Mouse (Mus musculus) brain, embryonic 18.5 days (tissue): ENCODE results near the gene Svep1.

Experiments
- DNase-seq: peaks from one replicate; pipeline ENCODE4 v3.0.0-alpha.2; 2012; ENCODE audit warnings: low read depth, low spot score

Svep1 gene

DNA sequence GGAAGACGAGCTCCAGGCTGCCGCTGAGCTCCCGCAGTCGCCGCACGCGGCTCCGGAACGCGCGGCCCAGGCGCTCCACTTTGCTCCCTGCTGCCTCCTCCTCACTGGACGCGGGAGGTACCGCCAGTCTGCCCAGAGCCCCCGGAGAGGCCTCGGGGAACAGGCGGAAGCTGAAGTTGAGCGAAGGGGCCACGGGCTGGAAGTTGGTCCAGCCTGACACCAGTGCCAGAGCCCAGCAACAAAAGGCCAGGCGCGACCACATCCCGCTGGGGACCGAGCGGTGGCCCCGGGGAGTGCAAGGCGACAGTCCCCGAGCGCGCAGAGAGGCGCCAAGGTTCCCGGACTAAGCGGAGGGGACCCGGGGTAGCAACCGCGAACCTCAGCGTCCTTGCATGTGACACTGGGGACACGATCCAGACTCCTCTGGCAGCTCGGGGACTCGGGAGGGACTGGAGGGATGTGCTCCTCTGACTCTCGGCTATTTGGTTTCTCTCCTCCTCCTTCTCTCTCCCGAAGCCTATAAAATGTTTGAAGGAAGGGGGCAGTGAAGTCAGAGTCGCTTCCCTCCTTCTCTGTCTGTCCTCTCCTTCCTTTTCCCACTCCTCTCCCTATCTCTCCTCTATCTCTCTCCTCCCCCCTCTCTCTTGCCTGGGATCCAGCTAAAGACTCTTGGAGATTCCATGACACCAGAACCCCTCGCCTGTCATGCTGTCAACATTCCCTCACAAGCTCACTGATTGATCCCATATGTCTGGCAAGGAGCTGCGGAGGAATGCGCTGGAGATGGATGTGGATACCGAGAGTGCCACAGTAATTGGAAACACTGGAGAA lies at the start of gene Svep1:
TSS of gene Svep1 (minus strand) at position 745 of the 831 bp plus-strand sequence.
- no peak for DNase-seq

DNA sequence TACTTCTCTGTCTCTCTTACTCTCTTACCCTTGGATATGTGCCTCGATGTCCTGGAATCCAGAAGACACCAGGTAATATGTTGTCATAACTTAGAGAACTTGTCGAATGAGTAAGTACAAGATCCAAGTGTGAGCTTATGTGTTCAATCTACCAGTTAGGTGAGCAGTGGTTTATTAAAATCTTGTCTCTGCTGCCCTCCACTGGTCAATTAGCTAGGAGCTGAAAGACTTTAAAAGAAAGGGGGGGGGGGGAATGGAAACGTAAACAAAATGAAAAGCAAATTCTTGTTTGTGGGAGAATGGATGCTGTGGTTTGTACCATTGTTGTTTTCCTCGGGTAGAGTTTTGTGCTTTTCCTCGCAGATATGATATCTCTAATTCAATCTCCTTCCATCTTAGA lies 46.8 kb upstream of the Svep1 start:
- DNase-seq, result peak; percentile 47

DNA sequence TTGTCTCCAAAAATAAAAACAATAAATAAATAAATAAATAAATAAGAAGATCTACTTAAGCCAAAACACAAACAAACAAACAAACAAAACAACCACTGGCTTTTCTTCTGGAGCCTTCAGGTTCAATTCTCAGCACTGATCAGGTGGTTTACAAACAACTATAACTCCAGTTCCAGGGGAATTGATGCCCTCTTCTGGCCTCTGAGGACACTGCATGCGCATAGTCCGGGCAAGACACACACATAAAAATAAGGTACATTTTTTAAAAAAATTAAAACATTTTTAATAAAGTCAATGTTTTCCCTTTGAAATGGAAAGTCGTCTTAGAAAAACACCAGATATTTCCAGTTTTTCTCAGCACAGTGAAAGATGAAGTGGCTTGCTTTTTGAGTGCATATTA lies 45.7 kb upstream of the Svep1 start:
- DNase-seq, result no peak

DNA sequence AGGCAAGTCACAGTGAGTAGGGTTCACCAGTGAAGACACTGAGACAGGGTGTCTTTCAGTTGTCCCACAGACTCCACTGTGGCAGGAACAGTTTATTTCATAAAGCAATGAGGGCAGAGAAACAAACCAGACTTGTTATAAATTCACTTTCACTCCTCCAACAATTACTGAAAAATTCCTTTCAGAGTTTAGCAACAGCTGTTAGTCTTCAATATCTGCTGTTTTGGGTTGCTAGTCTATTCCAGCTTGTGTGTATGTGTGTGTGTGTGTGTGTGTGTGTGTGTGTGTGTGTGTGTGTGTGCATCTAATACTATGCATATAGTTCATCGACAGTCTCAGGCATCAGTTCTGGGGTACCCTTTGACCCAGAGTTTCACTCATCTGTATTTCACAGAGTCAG lies 38.9 kb upstream of the Svep1 start:
- DNase-seq, result no peak

DNA sequence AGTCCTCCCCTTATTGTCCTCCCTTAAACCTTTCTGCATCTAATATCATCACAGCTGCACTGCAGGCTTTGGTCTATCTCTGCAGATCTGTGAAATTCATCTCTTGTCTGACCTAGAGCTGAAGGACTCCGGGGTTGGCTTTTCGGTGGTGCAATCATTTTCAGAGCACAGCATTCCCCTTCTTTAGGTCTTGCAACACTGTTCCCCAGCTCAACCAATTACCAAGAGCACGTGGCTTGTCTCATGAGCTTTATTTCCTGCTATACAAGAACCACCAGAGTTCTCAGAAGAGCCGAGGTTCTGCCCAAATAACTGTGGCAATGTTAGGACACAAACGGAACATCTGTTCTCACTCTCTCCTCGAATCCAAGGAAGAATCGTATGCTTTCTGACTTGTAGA lies 33.8 kb upstream of the Svep1 start:
- no peak for DNase-seq

DNA sequence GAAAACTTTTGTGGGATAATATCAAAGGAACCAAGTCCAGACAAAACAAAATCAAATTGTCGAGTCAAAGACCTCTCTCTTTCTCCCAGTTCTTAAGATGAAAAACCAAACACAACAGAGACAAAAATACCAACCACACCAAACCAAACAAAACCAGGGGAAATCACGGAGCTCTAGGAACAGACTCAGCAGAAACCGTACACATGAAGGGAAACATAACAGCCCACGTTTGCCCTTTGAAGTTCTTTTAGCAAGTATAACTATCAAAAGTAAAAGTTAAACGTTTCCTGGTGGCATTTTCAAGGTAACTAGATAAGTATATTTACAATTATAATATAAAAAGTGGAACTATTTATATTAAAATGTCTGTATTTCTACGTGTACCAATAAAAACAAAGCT lies 29.2 kb upstream of the Svep1 start:
- no peak for DNase-seq

DNA sequence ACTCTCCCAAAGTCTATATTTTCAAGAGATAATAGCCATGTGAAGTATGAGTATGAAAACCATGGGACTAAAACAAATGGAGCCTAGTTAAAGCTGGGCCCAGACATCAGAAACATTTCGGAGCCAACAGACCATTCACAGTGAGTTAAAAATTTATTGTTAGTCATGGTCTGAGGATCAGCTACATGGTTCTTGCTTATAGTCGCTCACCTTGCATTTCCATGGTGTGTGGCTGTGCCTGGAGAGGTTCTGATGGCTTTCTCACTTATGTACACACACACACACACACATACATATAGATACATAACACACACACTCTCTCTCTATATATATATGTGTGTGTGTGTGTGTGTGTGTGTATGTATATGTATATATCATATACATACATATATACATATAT lies 16.8 kb upstream of the Svep1 start:
- DNase-seq, result no peak

DNA sequence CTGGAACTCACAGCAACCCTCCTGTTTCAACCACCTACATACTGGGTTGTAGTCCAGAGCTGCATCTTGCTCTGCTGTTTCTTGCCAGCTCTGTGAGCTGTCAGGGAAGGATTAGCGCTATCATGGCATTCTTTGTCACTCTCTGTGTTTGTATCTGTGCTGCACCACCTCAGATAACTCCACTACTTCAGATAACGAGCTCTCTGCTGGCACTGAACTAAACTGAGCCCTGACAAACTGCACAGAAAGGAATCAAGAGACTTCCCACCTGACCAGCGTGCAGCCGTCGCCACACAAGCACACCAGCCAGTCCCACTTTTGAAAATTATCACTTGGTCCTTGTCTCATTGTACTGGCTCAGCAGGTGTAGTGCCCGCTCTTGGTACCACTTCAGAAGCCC lies 4.7 kb upstream of the Svep1 start:
- DNase-seq, result no peak

DNA sequence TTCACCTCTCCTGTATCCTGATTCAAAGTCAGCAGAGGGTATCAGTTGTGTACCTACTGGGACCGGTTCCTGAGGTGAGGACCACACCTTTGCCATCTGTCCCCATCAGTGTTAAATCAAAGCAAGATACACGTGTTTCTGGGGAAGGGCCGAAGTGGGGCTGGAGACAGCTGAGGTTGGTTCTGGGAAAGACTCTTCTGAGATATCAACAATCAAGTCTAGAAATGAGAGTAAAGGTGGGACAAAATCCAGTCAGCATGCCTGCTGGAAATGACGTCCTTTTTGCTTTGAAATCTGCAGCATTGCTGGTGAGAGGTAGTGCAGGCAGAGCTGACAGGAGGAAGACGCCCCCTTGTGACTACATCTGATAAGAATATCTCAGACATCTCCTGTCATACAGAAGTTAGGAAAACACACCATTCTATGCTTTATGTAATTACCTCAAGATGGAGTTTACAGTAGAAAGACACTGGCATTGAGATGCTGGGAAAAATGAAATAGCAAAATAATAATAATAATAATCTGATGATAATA lies 4.0 kb upstream of the Svep1 start:
- DNase-seq, result no peak

DNA sequence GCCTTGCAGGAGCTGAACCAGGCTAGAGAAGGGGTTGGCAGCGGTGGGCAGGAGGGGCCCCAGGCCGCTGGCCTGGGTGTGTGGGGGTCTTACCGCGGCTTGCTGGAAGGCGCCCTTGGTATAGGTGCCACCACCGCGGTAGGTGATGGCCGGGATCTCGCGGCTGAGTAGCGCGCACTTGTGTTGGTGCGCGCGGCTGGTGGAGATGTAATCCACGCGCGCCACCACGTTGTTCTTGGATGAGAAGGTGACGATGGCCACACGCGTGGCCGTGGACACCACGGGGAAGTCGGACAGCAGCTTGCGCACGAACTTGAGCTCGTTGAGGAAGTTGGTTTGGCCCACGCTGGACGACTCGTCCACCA lies 927 bp downstream of the Svep1 start:
- no peak for DNase-seq

DNA sequence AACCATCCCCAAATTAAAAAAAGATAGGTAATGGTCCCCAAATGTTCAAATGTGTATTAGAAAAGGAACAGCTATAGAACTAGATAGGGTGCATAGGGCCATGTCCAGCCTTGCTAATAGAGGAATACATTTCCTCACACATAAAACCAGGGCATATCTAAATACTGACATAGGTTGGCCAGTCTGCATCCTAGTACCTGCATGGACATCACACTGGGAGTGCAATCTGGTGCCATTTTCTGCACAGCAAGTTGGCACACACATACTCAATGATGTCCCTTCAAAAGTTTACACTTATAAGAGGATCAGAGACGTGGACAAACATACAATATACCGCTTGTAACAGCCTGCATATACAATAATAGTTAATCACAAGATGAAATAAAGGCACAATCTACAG lies 5.0 kb downstream of the Svep1 start:
- DNase-seq, result no peak

DNA sequence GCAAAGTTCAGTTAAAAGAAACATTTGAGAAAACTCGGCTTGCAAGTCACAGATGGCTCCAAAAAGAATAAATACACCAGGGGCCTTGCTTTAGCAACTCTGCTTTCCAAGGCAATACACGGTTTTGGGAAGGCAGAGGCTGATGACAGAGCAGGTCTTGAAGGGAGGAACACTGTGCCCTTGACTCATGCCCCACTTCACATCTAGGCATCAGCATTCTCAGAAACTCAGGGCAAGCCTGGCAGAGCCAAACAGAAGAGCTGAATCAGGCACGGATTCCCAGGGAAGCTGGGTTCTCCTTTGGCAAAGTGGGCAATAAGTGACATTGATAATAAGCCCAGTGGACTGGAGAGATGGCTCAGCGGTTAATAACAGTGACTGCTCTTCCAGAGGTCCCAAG lies 5.8 kb downstream of the Svep1 start:
- no peak for DNase-seq

DNA sequence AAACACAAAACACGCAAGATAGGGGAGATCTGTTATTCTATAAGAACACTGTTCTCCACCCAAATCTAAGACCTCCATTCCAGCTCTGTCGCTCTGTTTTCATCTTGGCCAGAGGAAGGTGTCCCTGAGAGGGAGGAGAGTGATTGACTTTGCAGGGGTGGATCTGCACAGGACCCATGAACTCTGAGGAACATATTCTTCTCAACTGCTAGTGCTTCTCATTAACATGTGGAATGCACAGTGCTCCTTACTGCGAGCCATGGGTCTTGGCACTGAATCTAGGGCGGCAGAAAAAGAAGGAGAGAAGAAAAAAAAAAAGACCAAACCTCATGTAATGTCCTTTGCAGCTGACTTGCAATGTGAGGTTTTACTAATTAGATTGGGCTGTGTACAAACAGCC lies 9.4 kb downstream of the Svep1 start:
- DNase-seq, result no peak

DNA sequence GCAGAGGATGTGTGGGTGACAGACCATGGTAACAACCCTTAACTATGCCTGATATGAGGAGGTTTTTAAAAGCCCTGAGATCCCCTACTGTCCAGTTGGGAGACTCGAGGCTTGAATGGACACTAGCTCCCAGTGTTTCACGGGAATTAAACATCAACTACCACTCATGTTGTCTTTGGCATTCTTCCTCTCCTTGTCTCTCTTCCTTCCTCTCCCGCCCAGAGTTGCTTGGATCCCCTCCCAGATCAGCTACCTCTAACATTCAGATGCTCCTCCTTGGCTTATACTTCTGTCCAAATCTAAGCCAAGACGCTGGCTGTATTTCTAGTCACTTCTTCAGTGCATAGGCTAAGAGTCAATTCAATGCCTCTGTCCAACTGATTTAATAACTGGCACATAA lies 9.9 kb downstream of the Svep1 start:
- no peak for DNase-seq

DNA sequence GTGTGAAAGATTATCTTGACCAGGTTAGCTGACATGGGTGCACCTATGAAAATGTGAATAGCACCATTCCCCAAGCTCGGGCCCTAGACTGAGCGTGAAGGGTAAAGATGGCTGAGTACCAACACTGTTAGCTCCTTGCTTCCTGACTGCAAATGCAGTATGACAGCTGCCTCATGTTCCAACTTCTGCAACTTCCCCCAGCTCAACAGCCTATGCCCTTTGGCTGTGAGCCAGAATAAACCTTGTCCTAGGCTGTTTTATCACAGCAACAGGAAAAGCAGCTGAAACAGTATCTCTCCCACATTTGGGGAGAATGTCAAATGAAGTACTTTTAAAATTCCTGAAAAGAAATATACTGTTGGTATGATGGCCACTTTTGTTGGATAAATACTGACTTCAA lies 10.7 kb downstream of the Svep1 start:
- no peak for DNase-seq

DNA sequence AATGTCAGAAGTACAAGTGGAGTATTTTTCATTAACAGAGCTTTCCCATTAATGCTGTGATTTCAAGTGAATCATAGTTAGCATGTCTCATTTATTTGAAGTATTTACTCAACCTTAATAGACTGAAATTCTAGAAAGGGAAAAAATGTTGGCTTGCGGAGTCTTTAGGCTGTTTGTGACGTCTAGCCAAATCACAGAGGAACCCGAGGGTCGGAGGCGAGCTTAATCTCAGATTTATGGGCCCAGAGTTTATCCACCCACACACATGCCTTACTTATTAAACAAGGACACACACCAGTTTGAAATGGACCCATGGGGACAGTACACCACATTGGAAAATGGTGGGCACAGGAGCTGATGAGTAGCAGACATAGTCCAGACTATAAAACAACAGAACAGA lies 17.4 kb downstream of the Svep1 start:
- no peak for DNase-seq

DNA sequence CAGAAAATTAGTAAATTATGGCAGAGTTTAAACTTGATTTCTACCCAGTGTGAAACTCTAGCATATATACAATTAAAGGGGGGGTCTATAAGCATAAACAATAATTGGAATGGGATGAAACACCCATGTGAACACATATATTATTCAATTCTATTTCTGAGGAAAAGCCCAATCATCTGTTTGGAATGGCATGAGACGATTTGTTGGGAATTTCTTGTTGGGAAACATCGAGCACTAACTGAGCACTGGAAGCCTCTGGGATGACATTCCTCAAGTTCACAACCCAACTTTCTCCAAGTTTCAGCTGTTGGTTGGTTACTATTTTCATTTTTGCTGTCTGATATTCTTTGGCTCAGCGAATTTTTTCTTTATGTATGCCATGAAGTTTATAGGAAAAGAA lies 21.3 kb downstream of the Svep1 start:
- DNase-seq, result no peak

DNA sequence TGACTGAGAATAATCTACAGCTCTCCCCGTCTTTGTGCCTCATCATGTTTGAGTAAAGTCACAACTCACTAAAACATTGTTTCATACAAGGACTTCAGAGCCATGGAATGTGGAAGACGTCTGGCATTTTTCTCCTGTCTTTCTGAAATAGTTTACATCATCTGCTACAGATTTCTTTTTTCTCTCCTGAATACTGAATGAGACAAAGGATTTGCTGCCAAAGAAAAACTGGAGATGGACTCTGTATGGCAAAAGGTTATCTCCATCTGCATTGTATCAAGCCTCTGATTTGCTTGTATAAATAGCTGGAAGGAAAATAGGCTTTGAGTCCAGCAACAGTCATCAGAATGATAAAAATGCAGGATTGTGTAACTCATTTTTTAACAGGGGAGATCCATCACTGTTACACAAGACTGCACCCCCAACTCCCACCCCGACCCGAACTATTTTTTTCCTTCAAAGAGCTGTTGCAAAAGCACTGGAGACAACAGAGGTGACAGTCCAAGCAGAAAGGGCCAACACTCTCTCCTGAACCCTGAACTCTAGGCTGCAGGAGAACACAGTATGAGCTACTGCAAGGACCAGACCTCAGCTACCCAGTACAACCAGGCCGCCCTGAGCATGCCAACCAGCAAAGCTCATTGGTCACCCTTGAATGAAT lies 21.8 kb downstream of the Svep1 start:
- no peak for DNase-seq

DNA sequence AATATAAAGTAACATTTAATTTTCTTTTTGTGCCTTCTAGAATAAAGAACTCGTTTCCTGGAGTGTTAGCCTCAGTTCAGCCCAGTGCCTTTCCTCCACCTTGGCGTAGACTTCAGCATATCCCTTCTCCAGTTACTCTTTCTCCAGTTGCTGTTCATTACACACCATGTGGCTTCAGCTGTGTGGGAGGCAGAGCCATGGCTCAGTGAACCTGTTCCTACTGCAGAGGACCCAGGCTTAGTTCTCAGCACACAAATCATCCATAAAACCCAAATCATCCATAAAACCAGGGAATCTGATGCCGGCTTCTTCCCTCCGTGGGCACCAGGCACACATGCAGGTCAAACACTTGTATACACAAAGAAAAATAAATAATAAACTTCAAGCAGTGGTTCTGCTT lies 22.8 kb downstream of the Svep1 start:
- DNase-seq, result no peak

DNA sequence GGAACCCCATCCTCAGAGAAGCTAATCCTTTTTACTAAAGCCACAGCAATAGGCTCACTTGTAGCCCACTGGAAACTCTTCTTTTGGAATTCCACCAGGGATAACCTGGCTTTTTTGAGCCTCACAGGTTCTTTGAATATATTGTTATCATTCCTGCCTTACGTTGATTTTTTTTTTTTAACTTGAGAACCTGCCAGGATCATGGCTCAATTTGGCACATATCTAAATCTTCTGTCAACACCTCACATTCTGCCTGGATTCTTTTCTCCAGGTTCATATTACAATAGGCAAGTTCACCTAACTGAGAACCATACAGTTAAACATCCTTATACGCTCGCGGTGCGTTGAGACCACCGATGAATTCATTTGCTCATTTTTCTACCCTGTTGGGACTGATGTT lies 28.2 kb downstream of the Svep1 start:
- DNase-seq, result no peak

DNA sequence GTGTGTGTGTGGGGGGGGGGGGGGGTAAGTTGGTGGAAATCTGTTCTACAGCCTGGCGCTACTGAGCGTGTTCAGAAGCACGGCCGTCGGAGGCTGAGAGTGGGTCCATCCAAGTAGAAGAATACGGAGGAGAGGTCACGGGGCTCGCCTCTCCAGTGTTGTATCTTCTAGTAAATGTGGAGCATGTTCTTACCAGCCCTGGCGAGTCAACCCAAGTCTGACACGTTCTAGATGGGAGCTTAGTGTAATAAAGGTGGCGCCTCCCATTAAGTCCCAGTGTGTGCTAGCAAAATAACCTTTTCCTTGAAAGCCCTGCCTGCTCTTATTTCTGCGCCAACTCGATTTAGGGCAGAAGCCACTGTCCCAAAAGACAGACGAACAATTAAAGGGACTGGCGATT lies 29.4 kb downstream of the Svep1 start:
- DNase-seq, result no peak

DNA sequence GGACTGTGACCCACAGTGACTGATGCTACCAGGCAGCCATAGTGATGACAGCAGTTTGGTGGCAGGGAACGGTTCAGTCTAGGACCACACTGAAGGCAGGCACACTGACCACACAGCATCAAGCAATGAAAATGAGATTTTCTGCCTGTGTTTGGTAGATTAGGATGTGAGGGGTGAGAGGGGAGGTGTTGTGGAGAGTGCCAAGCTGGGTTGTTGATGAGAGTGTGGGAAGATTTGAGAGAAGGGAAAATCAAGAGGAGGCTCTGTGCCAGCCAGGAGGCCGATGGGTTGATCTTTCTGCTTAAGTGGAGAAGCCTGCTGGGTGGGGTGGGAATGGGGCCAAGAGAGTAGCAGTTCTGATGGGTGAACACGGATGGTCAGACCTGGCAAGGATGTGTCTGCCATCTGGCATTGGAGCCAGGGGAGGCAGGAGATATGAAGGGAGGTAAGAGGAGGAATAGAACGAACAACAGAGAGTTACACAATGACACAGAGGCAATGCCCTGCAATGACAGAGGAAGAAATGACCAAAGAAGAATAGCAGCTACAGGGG lies 32.1 kb downstream of the Svep1 start:
- no peak for DNase-seq

DNA sequence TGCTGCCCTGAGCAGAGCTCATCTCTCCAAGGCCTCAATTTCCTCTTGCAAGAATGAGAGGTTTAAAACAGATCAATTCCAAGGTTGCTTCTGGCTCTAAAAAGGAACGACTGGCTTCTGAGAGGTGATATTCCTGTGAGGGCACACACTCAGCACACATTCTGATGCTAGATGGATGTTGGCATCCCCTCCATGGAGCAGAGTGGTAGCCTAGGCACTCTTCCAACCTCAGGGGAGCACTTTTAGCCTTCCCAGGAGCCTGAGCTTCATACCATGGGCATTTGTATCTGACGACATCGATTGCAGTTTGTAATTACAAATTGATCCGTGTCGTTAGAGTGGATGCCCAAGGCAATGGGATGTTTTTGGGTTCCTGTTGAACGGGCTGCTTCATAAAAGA lies 33.3 kb downstream of the Svep1 start:
- no peak for DNase-seq
